Mouse (Mus musculus) intestine, embryonic 14.5 days (tissue): ENCODE data around the gene Dppa4. TPM values are rescaled to one million over a fixed set of nuclear protein-coding genes. Genes with fewer than 3 reads are reported as not detected.

Experiments
- ATAC-seq: fragments of 200-750 bp; cut with Nextera tagmentation; replicated peaks from 2 replicates; pipeline ENCODE4 v1.8.0; 2017; ENCODE audit warnings: low read depth, moderate number of reproducible peaks, moderate TSS enrichment, moderate library complexity; ENCODE audit not compliant: low FRiP score, low TSS enrichment
- DNase-seq: peaks from one replicate; pipeline ENCODE4 v3.0.0-alpha.2; 2018; ENCODE audit warnings: low spot score
- H3K27ac ChIP-seq: fragments of 300-500 bp; sonication (generic); 2 replicates; pipeline ENCODE4 v1.5.1; 2014; ENCODE audit warnings: low read depth, mild to moderate bottlenecking, control low read depth
- H3K27me3 ChIP-seq: fragments of 300-500 bp; sonication (generic); replicated peaks from 2 replicates; pipeline ENCODE4 v1.6.1; 2014; ENCODE audit warnings: low read length, control low read depth; ENCODE audit not compliant: control insufficient read depth, insufficient read depth
- H3K36me3 ChIP-seq: fragments of 300-500 bp; sonication (generic); 2 replicates; pipeline ENCODE4 v1.6.1; 2014; ENCODE audit warnings: low read length, control low read depth; ENCODE audit not compliant: control insufficient read depth, insufficient read depth
- H3K4me1 ChIP-seq: fragments of 300-500 bp; sonication (generic); replicated peaks from 2 replicates; pipeline ENCODE4 v1.6.1; 2014; ENCODE audit warnings: low read length, control low read depth, mixed read lengths; ENCODE audit not compliant: control insufficient read depth, insufficient read depth
- H3K4me2 ChIP-seq: fragments of 300-500 bp; sonication (generic); 2 replicates; pipeline ENCODE4 v1.6.1; 2014; ENCODE audit warnings: low read length
- H3K4me3 ChIP-seq: fragments of 300-500 bp; sonication (generic); 2 replicates; pipeline ENCODE4 v1.5.1; 2014; ENCODE audit warnings: low read depth, low read length, control low read depth, mixed read lengths
- H3K9ac ChIP-seq: fragments of 300-500 bp; sonication (generic); 2 replicates; pipeline ENCODE4 v1.6.1; 2014; ENCODE audit warnings: mild to moderate bottlenecking, low read length
- H3K9me3 ChIP-seq: fragments of 300-500 bp; sonication (generic); 2 replicates; pipeline ENCODE4 v1.6.1; 2016; ENCODE audit warnings: low read length, control low read depth; ENCODE audit not compliant: control insufficient read depth
- WGBS: fragments of 180-500 bp; shearing (Covaris S2); extraction: QIAGEN DNeasy Blood & Tissue Kit; methylation state at CpG from one replicate; pipeline ENCODE4 v1.1.7; 2014; 5-methylcytosine and 5-hydroxymethylcytosine counted together
- polyA plus RNA-seq: library from polyadenylated mRNA; unstranded; fragments of >200 nt; fragmentation: Nextera tagmentation; extraction: Ambion mirVana; gene quantifications from 2 replicates; pipeline ENCODE4 v1.2.1, GENCODE M21; 2014

The Dppa4 gene
- polyA plus RNA-seq, 1 experiment from 2014 or later, result not detected

DNA sequence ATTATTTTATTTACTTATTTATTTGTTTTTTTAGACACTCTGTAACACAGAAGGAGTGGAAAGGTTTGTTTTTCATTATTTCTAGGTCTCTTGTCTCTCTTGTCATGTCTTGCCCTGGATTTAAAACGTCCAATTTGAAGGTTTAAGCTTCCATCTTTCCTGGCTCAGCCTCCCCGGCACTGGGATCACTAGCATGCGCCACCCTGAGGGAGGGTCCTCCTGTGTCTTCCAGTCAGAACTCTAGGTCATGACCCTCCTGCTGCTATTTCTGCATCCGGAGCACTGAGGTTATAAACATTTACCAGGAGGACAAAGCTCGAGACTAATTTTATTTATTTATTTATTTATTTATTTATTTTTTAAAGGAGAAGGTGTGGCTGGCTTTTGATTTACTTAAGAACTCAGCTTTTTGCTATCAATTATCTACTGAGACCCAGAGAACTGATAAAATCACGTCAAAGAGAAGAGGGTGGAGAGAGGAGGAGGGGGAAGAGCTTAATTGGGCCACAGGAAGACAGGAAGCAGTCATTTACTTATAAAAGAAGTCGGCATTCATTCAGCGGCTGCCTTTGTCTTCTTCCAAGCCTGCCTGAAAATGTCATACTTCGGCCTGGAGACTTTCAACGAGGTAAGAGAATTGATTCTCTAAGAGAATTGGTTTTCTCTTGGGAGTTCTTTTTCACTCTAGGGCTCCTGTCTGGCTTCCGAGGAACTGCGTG, 26.5 kb downstream of the Dppa4 start:
- Histone ChIP-seq H3K4me1 (no peaks in the 10 kb centered on the region), H3K9ac (no peak overlapping the region), H3K27me3 (no peaks in the 10 kb centered on the region), H3K36me3 (no peaks in the 10 kb centered on the region), H3K4me3 (no peak overlapping the region), H3K4me2 (no peak overlapping the region), H3K9me3 (no peaks in the 10 kb centered on the region), H3K27ac (no peak overlapping the region)
- ATAC-seq (no peak), DNase-seq (no peak)
- 76% methylated on average over 12 of the region's 12 CpGs for WGBS

DNA sequence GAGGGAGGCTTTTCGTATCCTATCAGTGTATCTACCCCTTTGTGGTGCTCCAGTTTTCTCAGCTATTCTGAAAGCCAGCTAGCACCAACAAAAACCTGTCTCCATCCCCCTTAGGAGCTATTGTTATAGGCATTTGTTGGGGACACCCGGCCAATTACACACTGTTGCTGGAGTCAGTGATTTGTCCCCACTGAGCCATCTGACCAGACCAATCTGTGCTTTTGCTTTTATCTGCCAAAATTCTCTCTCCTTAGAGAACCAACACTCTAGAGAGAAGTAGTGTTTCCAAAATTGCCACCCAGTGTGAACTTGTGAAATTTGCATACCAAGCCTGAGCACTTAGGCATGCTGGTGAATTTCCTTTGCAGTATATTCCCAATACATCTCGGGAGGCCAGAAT, 31.8 kb downstream of the Dppa4 start:
- H3K4me1 ChIP-seq, result no peaks in the 10 kb centered on the region
- no peaks in the 10 kb centered on the region for H3K27me3 ChIP-seq
- H3K9ac ChIP-seq, result no peak overlapping the region
- no peaks in the 10 kb centered on the region for H3K36me3 ChIP-seq
- no peaks in the 10 kb centered on the region for H3K9me3 ChIP-seq
- ATAC-seq (no peak), DNase-seq (no peak)
- 83% methylated on average over 3 of the region's 3 CpGs for WGBS
- no peak overlapping the region for H3K27ac ChIP-seq
- H3K4me2 ChIP-seq, result no peak overlapping the region
- no peak overlapping the region for H3K4me3 ChIP-seq

DNA sequence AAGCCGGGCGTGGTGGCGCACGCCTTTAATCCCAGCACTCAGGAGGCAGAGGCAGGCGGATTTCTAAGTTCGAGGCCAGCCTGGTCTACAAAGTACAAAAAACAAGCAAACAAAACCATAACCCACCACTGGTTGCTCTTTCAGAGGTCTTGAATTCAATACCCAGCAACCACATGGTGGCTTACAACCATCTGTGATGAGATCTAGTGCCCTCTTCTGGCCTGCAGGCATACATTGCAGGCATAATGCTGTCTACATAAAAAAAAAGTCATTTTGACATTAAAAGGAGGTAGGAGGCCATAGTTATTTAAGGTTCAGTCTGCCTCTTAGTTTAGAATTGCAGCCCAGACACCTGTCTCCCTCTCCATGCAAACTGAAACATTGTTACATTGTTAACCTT, 37.2 kb downstream of the Dppa4 start:
- no peak overlapping the region for H3K4me3 ChIP-seq
- H3K9me3 ChIP-seq, result no peaks in the 10 kb centered on the region
- no peaks in the 10 kb centered on the region for H3K27me3 ChIP-seq
- no peak overlapping the region for H3K27ac ChIP-seq
- ATAC-seq, result no peak
- no peaks in the 10 kb centered on the region for H3K4me1 ChIP-seq
- peak; percentile 33 for DNase-seq
- no peaks in the 10 kb centered on the region for H3K36me3 ChIP-seq
- no peak overlapping the region for H3K4me2 ChIP-seq
- 97% methylated on average over 6 of the region's 6 CpGs for WGBS
- no peak overlapping the region for H3K9ac ChIP-seq

DNA sequence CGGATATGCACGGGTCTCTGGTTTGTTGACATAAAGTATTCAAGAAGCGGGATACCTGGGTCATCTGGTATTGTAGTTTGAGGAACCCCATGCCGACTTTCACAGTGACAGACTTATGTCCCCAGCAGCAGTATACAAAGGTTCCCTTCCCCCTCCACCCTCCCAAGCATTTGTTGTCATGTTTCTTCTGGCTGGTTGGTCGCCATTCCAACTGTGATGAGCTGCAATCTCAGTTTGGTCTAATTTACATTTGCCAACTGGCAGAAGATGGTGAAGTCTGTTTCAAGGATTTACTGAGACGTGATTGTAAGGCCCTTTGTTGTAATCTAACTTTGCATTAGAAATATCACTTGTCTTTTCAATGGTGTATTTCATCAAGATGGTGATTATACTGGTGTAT, 39.6 kb downstream of the Dppa4 start:
- ATAC-seq, result no peak
- no peaks in the 10 kb centered on the region for H3K36me3 ChIP-seq
- H3K4me3 ChIP-seq, result no peak overlapping the region
- no peaks in the 10 kb centered on the region for H3K4me1 ChIP-seq
- H3K27me3 ChIP-seq, result no peaks in the 10 kb centered on the region
- WGBS, result 64% methylated on average over 6 of the region's 6 CpGs
- no peaks in the 10 kb centered on the region for H3K9me3 ChIP-seq
- DNase-seq, result no peak
- no peak overlapping the region for H3K4me2 ChIP-seq
- no peak overlapping the region for H3K27ac ChIP-seq
- no peak overlapping the region for H3K9ac ChIP-seq

DNA sequence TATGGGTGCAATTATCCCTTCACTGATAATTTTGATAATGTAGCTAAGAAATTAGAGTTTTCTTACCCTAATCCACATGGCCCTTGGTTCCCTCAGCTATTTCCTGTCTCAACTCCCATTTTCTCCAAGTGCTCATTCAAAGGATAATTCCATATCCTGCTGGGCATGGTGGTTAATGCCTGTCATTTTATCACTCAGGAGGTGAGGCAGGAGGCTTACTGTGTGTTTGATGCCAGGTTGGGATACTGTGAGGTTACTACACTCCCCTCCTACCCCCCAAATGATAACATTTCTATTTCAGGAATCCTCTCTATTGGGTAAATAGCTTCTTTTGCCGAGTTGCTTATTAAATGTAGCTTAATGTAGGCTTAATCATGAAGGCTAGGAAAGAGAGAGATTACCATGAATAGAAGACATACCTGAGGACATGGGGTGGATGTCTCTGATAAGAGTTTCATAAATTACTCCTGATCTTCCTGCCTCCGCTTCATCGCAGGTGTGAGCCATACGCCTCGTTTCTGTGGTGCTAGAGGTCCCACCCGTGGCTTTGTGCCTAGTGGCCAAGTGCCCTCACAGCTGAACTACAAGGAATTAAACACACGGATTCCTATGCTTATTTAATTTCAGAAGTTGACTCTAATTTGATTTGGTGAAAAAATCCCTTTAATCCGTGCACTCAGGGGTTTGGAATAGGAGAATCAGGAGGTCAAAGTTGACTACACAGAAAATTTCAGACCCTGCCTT, 40.2 kb downstream of the Dppa4 start:
- H3K4me3 ChIP-seq, result no peak overlapping the region
- H3K36me3 ChIP-seq, result no peaks in the 10 kb centered on the region
- no peaks in the 10 kb centered on the region for H3K27me3 ChIP-seq
- DNase-seq (no peak), ATAC-seq (no peak)
- no peaks in the 10 kb centered on the region for H3K4me1 ChIP-seq
- no peaks in the 10 kb centered on the region for H3K9me3 ChIP-seq
- 85% methylated on average over 8 of the region's 8 CpGs for whole genome bisulfite sequencing
- H3K9ac ChIP-seq, result no peak overlapping the region
- H3K27ac ChIP-seq, result no peak overlapping the region
- no peak overlapping the region for H3K4me2 ChIP-seq

DNA sequence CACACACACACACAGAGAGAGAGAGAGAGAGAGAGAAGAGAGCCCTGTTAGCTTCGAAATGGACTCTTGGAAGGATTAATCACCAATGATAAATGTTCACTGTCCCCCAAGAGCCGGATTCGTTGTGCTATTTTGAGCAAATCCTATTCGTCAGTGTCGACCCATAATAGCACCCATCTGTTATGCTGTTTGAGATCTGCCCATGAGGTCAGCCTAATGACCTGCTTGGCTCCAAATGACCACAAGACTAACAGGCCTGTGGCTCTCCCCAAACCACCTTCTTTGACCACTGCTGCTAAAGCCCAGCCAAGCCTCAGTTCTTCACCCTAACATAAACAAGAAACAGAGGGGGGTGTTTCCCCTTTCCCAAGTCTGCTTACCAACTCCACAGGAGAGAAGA, 43.4 kb downstream of the Dppa4 start:
- no peaks in the 10 kb centered on the region for H3K36me3 ChIP-seq
- no peak overlapping the region for H3K4me3 ChIP-seq
- no peak overlapping the region for H3K4me2 ChIP-seq
- H3K27me3 ChIP-seq, result no peaks in the 10 kb centered on the region
- no peak overlapping the region for H3K27ac ChIP-seq
- no peak for ATAC-seq
- no peak overlapping the region for H3K9ac ChIP-seq
- no peaks in the 10 kb centered on the region for H3K4me1 ChIP-seq
- WGBS, result 24% methylated on average over 5 of the region's 5 CpGs
- DNase-seq, result no peak
- H3K9me3 ChIP-seq, result no peaks in the 10 kb centered on the region

DNA sequence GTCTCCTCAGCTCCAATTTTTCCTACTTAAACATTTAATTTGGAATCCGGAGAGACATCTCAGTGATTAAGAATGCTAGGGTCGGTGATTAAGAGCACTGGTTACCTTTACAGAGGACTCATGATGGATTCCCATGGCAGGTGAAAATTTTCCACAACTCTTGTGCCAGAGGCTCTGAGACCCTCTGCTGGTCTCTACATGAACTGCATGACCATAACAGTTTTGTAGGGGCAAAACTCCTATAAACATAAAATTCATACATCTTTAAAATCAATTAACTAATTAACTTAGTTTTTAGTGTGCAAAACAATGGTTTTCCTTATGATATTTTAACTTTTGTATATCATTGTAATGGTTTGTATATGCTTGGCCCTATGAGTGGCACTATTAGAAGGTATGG, 44.9 kb downstream of the Dppa4 start:
- no peak overlapping the region for H3K4me3 ChIP-seq
- ATAC-seq (no peak), DNase-seq (no peak)
- no peak overlapping the region for H3K4me2 ChIP-seq
- no peaks in the 10 kb centered on the region for H3K27me3 ChIP-seq
- no peaks in the 10 kb centered on the region for H3K9me3 ChIP-seq
- no peak overlapping the region for H3K9ac ChIP-seq
- H3K36me3 ChIP-seq, result no peaks in the 10 kb centered on the region
- H3K27ac ChIP-seq, result no peak overlapping the region
- 93% methylated on average over 2 of the region's 2 CpGs for WGBS
- H3K4me1 ChIP-seq, result no peaks in the 10 kb centered on the region

DNA sequence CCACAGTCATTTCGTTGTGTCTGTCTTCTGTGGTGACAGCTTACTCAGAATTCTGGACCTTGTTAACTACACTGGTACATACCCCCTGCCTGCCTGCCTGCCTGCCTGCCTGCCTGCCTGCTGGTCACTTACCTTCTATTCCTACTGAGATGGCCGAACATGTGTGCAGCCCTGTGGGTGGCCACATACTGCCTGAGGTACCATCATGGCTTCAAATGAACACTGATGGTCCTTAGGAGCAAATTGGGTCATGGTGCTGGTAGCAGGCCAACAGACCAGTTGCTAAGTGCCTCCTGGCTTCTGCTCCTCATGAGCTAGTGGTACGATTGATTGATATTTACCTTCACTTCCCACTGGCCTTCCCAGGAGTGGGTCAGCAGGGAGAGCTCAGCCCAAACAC, 48.3 kb downstream of the Dppa4 start:
- H3K9me3 ChIP-seq, result no peaks in the 10 kb centered on the region
- WGBS, result 76% methylated on average over 3 of the region's 3 CpGs
- DNase-seq, result no peak
- no peak overlapping the region for H3K9ac ChIP-seq
- no peaks in the 10 kb centered on the region for H3K4me1 ChIP-seq
- H3K27me3 ChIP-seq, result no peaks in the 10 kb centered on the region
- no peak overlapping the region for H3K4me3 ChIP-seq
- no peaks in the 10 kb centered on the region for H3K36me3 ChIP-seq
- no peak overlapping the region for H3K4me2 ChIP-seq
- H3K27ac ChIP-seq, result no peak overlapping the region
- no peak for ATAC-seq

DNA sequence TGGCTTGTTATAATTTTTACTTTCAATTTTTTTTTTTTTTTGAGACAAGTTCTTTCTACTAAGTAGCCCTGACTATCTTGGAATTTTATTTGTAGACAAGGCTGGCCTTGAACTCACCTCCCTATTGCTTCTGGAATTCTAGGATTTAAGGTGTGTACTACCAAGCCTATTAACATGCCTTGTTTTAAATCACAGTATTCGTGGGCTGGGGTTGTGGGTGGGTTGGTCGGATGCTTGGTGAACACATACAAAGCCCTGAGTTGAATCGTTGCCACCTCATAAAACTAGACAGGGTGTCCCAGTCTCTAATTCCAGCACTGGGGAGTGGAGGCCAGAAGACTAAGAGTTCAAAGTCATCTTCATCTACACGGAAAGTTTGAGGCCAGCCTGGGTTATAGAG, 51.8 kb downstream of the Dppa4 start:
- 86% methylated on average over 4 of the region's 4 CpGs for WGBS
- no peaks in the 10 kb centered on the region for H3K4me1 ChIP-seq
- no peaks in the 10 kb centered on the region for H3K36me3 ChIP-seq
- H3K4me2 ChIP-seq, result no peak overlapping the region
- H3K4me3 ChIP-seq, result no peak overlapping the region
- DNase-seq, result no peak
- no peak for ATAC-seq
- H3K27me3 ChIP-seq, result no peaks in the 10 kb centered on the region
- no peaks in the 10 kb centered on the region for H3K9me3 ChIP-seq
- H3K27ac ChIP-seq, result no peak overlapping the region
- H3K9ac ChIP-seq, result no peak overlapping the region
